Mouse (Mus musculus) heart, postnatal 0 days (tissue): ENCODE results near the gene Pon1.

ENCODE experiments used
- CTCF ChIP-seq: IDR thresholded peaks from 2 replicates; pipeline ENCODE4 v1.5.1; 2016; ENCODE audit warnings: antibody characterized with exemption, control low read depth, low read depth
- EP300 ChIP-seq: IDR thresholded peaks from 2 replicates; pipeline ENCODE4 v1.6.1; 2016; ENCODE audit warnings: antibody characterized with exemption, low read depth

DNA sequence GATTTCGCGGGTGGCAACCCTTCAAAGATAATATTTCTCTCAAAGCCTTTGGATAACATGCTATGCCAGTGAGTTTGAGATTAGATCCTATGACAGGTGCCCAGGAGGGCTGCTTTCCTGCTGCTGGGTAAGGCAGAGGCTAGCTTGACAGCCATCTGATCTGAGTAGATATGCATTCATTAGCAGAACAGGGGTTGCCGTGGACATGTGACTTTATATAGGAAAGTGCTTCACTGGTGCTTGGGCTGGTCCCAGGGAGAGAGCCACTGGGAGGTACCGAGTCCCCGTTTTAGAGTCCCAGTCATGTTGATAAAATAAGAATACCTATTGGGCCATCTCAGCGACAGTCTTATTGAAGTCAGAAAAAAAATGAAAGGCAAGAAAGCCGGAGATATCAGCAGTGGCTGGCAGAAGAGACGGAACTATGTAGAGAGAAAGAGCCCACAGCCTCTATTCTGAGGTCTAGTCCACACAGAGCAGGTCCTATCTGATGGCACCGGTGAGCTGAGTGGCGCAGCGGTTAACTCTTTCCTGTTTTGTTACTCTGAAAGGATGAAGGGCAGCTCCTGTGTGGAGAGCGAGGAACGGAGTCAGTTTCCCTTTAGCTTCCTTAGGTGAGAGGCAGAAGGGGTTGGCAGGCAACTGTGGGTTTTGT is 46.1 kb downstream of the Pon1 start:
- TF ChIP-seq CTCF: no peak
- no peak for TF ChIP-seq EP300
